Mouse (Mus musculus): ENCODE measurements around the gene Slc24a3. TPM values are rescaled to one million over a fixed set of nuclear protein-coding genes. Genes with fewer than 3 reads are reported as not detected.

The Slc24a3 gene
- polyA plus RNA-seq, 1 experiment from 2014 or later: 1.1 TPM

DNA sequence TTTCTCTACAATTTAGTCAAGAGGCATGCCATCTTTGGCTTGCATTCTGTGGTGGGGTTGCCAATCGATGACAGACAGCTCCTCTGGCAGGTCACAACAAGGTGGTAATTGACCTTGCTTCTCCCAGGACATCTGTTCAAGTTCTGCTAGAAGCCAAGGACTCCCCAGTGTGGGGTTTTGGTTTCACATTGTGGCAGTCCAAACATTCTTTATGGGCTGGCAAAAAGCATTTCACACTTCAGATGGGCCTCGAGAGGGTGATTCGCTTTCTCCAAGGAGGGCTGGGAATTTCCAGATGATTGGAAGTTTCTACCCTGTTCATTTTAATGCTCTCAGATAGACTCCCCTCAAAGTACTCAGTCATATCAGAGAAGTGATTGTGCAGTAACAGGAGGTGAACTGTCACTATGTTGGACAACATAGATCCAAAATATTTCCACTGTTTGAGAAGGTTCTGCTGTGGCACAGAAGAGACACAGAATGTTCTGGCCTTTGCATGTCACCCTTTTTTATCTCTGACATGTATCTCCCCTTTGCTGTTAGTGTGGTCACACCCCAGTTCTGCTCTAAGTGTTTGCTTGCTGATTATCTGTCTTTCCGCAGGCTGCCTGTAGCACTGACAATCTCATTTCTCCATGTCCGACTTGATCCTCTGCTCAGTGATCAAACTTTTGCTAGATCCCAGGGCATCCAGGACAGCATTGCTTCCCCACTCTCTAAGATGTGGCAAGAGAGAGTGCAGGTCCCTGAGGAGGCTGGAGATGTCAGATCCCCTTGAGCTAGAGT lies 132.6 kb downstream of the Slc24a3 start:
- H3K27me3 ChIP-seq (ENCODE audit: control insufficient read depth, insufficient read depth, low read length): no peaks in the 10 kb centered on the region
- H3K27ac ChIP-seq (ENCODE audit: low read depth, low read length): no peak overlapping the region
- 84% methylated on average over 5 of the region's 5 CpGs for WGBS
- no peaks in the 10 kb centered on the region for H3K4me1 ChIP-seq (replicated peaks; ENCODE audit: control insufficient read depth, insufficient read depth, low read length)
- H3K36me3 ChIP-seq (ENCODE audit: control insufficient read depth, insufficient read depth, low read length): no peaks in the 10 kb centered on the region
- H3K4me2 ChIP-seq (ENCODE audit: low read depth, low read length, severe bottlenecking): no peak overlapping the region
- DNase-seq (ENCODE audit: low spot score): no peak
- H3K9me3 ChIP-seq (ENCODE audit: control insufficient read depth, low read length): no peaks in the 10 kb centered on the region
- H3K9ac ChIP-seq (ENCODE audit: low read length): no peak overlapping the region
- no peak for ATAC-seq (replicated peaks; ENCODE audit: low FRiP score)
- no peak overlapping the region for H3K4me3 ChIP-seq (ENCODE audit: low read depth, low read length)

DNA sequence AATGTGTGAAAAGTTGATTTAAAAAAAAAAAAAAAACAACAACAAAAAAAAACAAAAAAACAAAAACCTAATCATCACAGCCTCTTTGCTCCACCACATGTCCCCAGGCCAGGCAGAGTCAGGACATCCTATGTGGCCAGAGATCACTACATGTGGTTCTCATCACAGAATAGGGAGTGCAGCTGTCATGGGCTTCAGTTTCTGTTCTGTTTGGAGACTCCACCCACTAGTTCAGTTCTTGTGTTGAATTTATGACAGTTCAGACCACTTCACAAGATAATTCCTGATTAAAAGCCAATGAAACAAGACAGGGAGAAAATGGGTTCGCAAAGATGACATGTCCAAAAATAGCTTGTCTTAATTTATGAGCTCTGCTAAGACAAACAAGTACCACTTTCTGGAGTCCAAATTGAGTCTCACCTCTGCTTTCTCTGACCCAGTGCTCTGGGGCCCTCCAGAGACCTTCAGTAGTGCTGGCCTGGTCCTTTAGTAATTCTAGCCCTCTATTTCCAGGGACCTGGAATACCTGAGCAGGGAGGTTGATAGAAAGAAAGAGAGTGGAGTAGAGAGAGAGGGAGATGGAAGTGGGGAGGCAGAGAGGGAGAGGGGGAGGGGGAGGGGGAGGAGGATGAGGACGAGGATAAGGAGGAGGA lies 139.8 kb downstream of the Slc24a3 start:
- Histone ChIP-seq H3K4me1 (replicated peaks; ENCODE audit: control insufficient read depth, insufficient read depth, low read length) (no peaks in the 10 kb centered on the region), H3K9me3 (ENCODE audit: control insufficient read depth, low read length) (no peaks in the 10 kb centered on the region), H3K4me3 (ENCODE audit: low read depth, low read length) (no peak overlapping the region), H3K36me3 (ENCODE audit: control insufficient read depth, insufficient read depth, low read length) (no peaks in the 10 kb centered on the region), H3K27ac (ENCODE audit: low read depth, low read length) (no peak overlapping the region), H3K9ac (ENCODE audit: low read length) (no peak overlapping the region), H3K4me2 (ENCODE audit: low read depth, low read length, severe bottlenecking) (no peak overlapping the region), H3K27me3 (ENCODE audit: control insufficient read depth, insufficient read depth, low read length) (no peaks in the 10 kb centered on the region)
- 84% methylated on average over 2 of the region's 2 CpGs for WGBS
- DNase-seq (ENCODE audit: low spot score) (no peak), ATAC-seq (replicated peaks; ENCODE audit: low FRiP score) (no peak)

- H3K9ac ChIP-seq (ENCODE audit: low read length): no peak overlapping the region
- H3K27ac ChIP-seq (ENCODE audit: low read depth, low read length): no peak overlapping the region
- no peaks in the 10 kb centered on the region for H3K27me3 ChIP-seq (ENCODE audit: control insufficient read depth, insufficient read depth, low read length)
- DNase-seq (ENCODE audit: low spot score) (no peak), ATAC-seq (replicated peaks; ENCODE audit: low FRiP score) (no peak)
- H3K9me3 ChIP-seq (ENCODE audit: control insufficient read depth, low read length): no peaks in the 10 kb centered on the region
- H3K4me1 ChIP-seq (replicated peaks; ENCODE audit: control insufficient read depth, insufficient read depth, low read length): no peaks in the 10 kb centered on the region
- H3K36me3 ChIP-seq (ENCODE audit: control insufficient read depth, insufficient read depth, low read length): no peaks in the 10 kb centered on the region
- no peak overlapping the region for H3K4me2 ChIP-seq (ENCODE audit: low read depth, low read length, severe bottlenecking)
- no peak overlapping the region for H3K4me3 ChIP-seq (ENCODE audit: low read depth, low read length)
- WGBS: 75% methylated on average over 2 of the region's 2 CpGs
Observed at GRCm38 (mm10) chr2:145318916-145319315, 151.4 kb downstream of the Slc24a3 start.

- Histone ChIP-seq H3K4me2 (ENCODE audit: low read depth, low read length, severe bottlenecking) (no peak overlapping the region), H3K36me3 (ENCODE audit: control insufficient read depth, insufficient read depth, low read length) (no peaks in the 10 kb centered on the region), H3K4me1 (replicated peaks; ENCODE audit: control insufficient read depth, insufficient read depth, low read length) (no peaks in the 10 kb centered on the region), H3K27me3 (ENCODE audit: control insufficient read depth, insufficient read depth, low read length) (no peaks in the 10 kb centered on the region), H3K9me3 (ENCODE audit: control insufficient read depth, low read length) (no peaks in the 10 kb centered on the region), H3K9ac (ENCODE audit: low read length) (no peak overlapping the region), H3K27ac (ENCODE audit: low read depth, low read length) (no peak overlapping the region), H3K4me3 (ENCODE audit: low read depth, low read length) (no peak overlapping the region)
- no peak for ATAC-seq (replicated peaks; ENCODE audit: low FRiP score)
- no peak for DNase-seq (ENCODE audit: low spot score)
- 91% methylated on average over 3 of the region's 3 CpGs for WGBS
Observed at GRCm38 (mm10) chr2:145321287-145321686, 153.7 kb downstream of the Slc24a3 start.

DNA sequence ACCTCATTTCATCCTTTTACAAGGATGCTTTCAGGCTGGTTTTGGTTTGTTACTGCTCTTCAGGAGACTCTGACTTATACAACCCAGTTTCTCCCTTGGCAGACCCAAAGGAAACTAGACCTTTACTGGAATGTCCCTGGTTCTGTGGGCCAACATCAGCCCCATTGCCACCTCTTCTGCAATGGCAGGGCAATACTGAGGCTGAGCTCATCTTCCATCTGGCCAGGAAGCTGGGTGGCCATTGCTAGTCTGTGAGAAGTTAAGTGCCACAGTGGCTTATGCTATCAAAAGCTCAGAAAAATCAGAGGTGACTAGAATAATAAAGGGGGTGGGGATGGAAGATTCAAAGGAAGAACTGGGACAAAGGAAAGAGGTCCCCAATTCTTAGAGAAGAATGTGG lies 154.2 kb downstream of the Slc24a3 start:
- no peak for ATAC-seq (replicated peaks; ENCODE audit: low FRiP score)

DNA sequence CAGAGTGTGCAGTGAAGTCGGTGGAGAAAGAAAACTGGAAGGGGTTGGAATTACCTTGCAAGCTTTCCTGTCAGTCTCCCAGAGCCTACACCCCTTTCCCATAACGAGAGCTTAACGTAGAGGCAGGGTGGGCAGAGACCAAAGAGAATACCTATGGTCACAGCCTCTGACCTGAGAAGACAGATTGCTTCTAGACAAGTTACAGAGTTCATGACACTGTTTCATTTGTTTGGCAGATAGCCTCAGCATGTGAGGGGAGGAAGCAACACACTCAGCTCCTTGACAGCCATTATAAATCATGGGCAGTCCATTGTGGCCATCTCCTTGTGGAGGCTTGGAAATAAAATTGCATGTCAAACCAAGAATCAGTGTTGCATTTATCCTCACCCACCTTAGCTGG lies 156.9 kb downstream of the Slc24a3 start:
- Histone ChIP-seq H3K27ac (ENCODE audit: low read depth, low read length) (no peak overlapping the region), H3K4me2 (ENCODE audit: low read depth, low read length, severe bottlenecking) (no peak overlapping the region), H3K4me3 (ENCODE audit: low read depth, low read length) (no peak overlapping the region), H3K27me3 (ENCODE audit: control insufficient read depth, insufficient read depth, low read length) (no peaks in the 10 kb centered on the region), H3K9me3 (ENCODE audit: control insufficient read depth, low read length) (no peaks in the 10 kb centered on the region), H3K9ac (ENCODE audit: low read length) (no peak overlapping the region), H3K36me3 (ENCODE audit: control insufficient read depth, insufficient read depth, low read length) (no peaks in the 10 kb centered on the region), H3K4me1 (replicated peaks; ENCODE audit: control insufficient read depth, insufficient read depth, low read length) (no peaks in the 10 kb centered on the region)
- ATAC-seq (replicated peaks; ENCODE audit: low FRiP score) (no peak), DNase-seq (ENCODE audit: low spot score) (no peak)
- 84% methylated on average over 3 of the region's 3 CpGs for WGBS

More for the DNA sequence above, 154.2 kb downstream of the Slc24a3 start:
- H3K4me3 ChIP-seq (ENCODE audit: low read depth, low read length): no peak overlapping the region
- H3K27me3 ChIP-seq (ENCODE audit: control insufficient read depth, insufficient read depth, low read length): no peaks in the 10 kb centered on the region
- H3K4me2 ChIP-seq (ENCODE audit: low read depth, low read length, severe bottlenecking): no peak overlapping the region
- H3K27ac ChIP-seq (ENCODE audit: low read depth, low read length): no peak overlapping the region
- H3K4me1 ChIP-seq (replicated peaks; ENCODE audit: control insufficient read depth, insufficient read depth, low read length): no peaks in the 10 kb centered on the region
- no peak overlapping the region for H3K9ac ChIP-seq (ENCODE audit: low read length)
- no peaks in the 10 kb centered on the region for H3K36me3 ChIP-seq (ENCODE audit: control insufficient read depth, insufficient read depth, low read length)
- H3K9me3 ChIP-seq (ENCODE audit: control insufficient read depth, low read length): no peaks in the 10 kb centered on the region
- DNase-seq (ENCODE audit: low spot score): no peak

GRCm38 (mm10) chr2:145325852-145326251 lies 158.3 kb downstream of the Slc24a3 start:
- ATAC-seq (replicated peaks; ENCODE audit: low FRiP score): no peak
- H3K9me3 ChIP-seq (ENCODE audit: control insufficient read depth, low read length): no peaks in the 10 kb centered on the region
- WGBS: 79% methylated on average over 4 of the region's 4 CpGs
- H3K9ac ChIP-seq (ENCODE audit: low read length): no peak overlapping the region
- DNase-seq (ENCODE audit: low spot score): no peak
- H3K36me3 ChIP-seq (ENCODE audit: control insufficient read depth, insufficient read depth, low read length): no peaks in the 10 kb centered on the region
- H3K4me2 ChIP-seq (ENCODE audit: low read depth, low read length, severe bottlenecking): no peak overlapping the region
- no peaks in the 10 kb centered on the region for H3K4me1 ChIP-seq (replicated peaks; ENCODE audit: control insufficient read depth, insufficient read depth, low read length)
- H3K27ac ChIP-seq (ENCODE audit: low read depth, low read length): no peak overlapping the region
- no peaks in the 10 kb centered on the region for H3K27me3 ChIP-seq (ENCODE audit: control insufficient read depth, insufficient read depth, low read length)
- no peak overlapping the region for H3K4me3 ChIP-seq (ENCODE audit: low read depth, low read length)

DNA sequence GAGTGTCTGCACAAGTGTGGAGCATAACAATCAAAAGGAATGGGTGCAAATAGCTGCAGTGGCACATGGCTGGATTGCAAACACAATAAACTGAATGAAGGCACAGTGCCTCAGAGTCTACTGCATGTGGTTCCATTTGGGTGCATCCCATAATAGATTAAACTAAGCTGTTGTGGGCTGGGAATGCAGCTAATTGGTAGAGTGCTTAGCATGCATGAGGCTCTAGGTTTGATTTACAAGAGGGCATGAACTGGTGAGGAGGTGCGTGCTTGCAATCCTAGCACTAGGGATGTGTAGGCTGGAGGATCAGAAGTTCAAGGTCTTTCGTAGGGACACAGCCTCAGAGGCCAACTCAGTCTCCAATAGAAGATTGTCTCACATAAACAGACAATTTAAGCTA lies 159.0 kb downstream of the Slc24a3 start:
- no peak overlapping the region for H3K4me2 ChIP-seq (ENCODE audit: low read depth, low read length, severe bottlenecking)
- H3K27ac ChIP-seq (ENCODE audit: low read depth, low read length): no peak overlapping the region
- no peaks in the 10 kb centered on the region for H3K36me3 ChIP-seq (ENCODE audit: control insufficient read depth, insufficient read depth, low read length)
- no peaks in the 10 kb centered on the region for H3K9me3 ChIP-seq (ENCODE audit: control insufficient read depth, low read length)
- H3K27me3 ChIP-seq (ENCODE audit: control insufficient read depth, insufficient read depth, low read length): no peaks in the 10 kb centered on the region
- 74% methylated on average over 2 of the region's 2 CpGs for WGBS
- no peaks in the 10 kb centered on the region for H3K4me1 ChIP-seq (replicated peaks; ENCODE audit: control insufficient read depth, insufficient read depth, low read length)
- no peak for DNase-seq (ENCODE audit: low spot score)
- ATAC-seq (replicated peaks; ENCODE audit: low FRiP score): no peak
- H3K4me3 ChIP-seq (ENCODE audit: low read depth, low read length): no peak overlapping the region
- H3K9ac ChIP-seq (ENCODE audit: low read length): no peak overlapping the region

- Histone ChIP-seq H3K9ac (ENCODE audit: low read length) (no peak overlapping the region), H3K9me3 (ENCODE audit: control insufficient read depth, low read length) (no peaks in the 10 kb centered on the region), H3K4me2 (ENCODE audit: low read depth, low read length, severe bottlenecking) (no peak overlapping the region), H3K27me3 (ENCODE audit: control insufficient read depth, insufficient read depth, low read length) (no peaks in the 10 kb centered on the region), H3K4me3 (ENCODE audit: low read depth, low read length) (no peak overlapping the region), H3K36me3 (ENCODE audit: control insufficient read depth, insufficient read depth, low read length) (no peaks in the 10 kb centered on the region), H3K4me1 (replicated peaks; ENCODE audit: control insufficient read depth, insufficient read depth, low read length) (no peaks in the 10 kb centered on the region), H3K27ac (ENCODE audit: low read depth, low read length) (no peak overlapping the region)
- no peak for ATAC-seq (replicated peaks; ENCODE audit: low FRiP score)
- DNase-seq (ENCODE audit: low spot score): no peak
- WGBS: 89% methylated on average over 8 of the region's 8 CpGs
Observed at GRCm38 (mm10) chr2:145329756-145330155, 162.2 kb downstream of the Slc24a3 start.
